Mouse (Mus musculus) right cerebral cortex, postnatal 36 days (tissue): Measurements from ENCODE around the gene Gm10337.

Experiments
- DNase-seq, 2 experiments: peaks; one replicate each; pipeline ENCODE4 v3.0.0; 2022; ENCODE audit warnings: low spot score in 2 of 2, mixed read lengths in 1 of 2

Gene Gm10337

GRCm38 (mm10) chr15:102516728-102517404, 13.3 kb downstream of the Gm10337 start, which contains the start of gene Map3k12:
Gene Map3k12 (minus strand): TSS chr15:102517064.
- DNase-seq = peak; percentile 70 to 72

DNA sequence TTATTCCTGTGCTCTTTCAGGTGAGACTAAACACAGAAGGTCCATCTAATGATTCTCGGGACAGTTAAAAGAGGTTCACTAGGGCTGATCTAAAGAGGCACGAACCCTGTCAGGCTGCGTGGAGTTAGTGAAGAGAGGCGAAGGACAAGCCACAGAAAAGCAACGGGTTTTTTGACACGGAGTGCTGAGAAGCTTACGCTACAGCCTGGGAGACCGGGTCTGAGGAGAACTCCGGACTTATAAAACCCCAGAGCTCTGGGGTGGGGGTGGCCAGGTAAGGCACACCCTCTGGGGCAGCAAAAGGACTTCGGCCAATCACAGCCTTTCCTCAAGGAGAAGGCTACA, 14.1 kb downstream of the Gm10337 start:
- DNase-seq = no peak

DNA sequence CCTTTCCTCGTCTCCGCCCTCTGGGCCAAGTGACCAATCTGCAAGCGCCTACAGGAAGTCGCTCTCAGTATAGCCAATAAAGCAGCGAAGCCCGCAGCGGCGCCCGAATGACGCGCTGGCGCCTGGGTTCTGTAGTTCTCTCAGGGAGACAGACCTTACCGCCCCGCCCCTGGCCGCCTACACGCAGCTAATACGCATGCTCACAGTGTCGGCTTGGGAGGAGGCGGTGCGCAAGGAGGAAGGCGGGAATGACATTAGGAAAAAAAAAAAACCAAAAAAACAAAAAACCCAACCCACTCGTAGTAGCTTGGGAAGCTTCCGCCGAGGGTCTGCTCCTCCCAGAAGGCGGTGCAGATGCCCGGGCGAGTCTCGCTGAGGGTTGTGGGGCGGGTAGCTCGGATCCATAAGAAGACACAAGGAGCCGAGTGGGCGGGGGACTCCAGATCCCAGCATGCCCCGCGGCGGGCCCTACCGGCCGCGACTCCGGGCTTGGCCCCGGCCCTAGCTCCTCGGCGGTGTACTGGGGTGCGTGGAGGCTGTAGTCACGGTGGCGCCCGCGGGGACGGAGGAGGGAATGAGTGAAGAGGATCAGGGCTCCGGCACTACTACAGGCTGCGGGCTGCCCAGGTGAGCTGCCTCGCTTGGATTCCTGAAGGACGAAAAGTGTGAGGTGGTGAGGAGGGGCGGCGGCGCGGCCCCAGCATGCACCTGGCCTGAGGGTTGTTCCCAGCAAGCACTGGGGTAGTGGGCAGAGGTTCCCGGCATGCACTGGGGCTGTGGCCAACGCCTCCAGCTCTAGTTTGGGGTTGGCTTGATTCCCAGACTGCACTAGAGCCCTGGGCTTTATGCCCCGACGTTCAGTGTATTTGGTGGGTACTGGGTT, 14.7 kb downstream of the Gm10337 start, which contains the start of gene Tarbp2:
Gene Tarbp2, plus strand, starts transcription at position 217 of the 883 bp plus-strand sequence.
- DNase-seq = peak; percentile 100

GRCm38 (mm10) chr15:102518859-102519201, 15.3 kb downstream of the Gm10337 start:
- no peak for DNase-seq

GRCm38 (mm10) chr15:102519211-102520141, 16.0 kb downstream of the Gm10337 start:
- DNase-seq = no peak

DNA sequence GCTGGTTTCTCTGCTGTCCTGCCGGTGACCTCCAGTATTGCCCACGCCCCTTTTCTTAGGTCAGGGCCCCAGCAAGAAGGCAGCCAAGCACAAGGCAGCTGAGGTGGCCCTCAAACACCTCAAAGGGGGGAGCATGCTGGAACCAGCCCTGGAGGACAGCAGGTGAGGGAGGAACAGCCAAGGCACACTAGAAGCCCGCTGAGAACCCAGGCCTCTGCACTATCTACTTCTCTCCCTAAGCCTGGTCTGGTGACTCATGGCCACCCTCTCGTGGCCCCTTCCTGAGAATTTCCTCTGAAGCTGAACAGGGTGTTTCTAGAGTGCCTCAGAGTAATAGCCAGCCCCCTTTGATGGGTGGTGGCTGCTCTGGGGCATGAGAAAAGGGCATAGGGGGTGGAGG, 16.9 kb downstream of the Gm10337 start:
- no peak for DNase-seq

DNA sequence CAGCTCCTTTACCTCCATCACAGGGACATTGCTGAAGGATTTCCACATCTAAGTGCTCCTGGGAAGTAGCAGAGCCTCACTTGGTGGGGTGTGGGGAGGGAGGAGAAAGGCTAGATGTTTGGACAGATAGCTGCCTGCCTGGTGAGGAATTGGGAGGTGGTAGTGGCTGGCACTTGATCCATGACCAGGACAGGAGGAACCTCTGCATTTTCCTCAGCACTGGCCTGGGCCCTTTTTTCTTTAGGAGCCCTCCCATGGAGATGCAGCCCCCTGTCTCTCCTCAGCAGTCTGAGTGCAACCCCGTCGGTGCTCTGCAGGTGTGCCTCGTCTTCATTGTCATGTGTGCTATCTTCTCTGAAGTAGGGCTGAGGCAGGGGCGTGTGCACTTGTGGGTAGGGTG, 18.0 kb downstream of the Gm10337 start:
- no peak for DNase-seq

DNA sequence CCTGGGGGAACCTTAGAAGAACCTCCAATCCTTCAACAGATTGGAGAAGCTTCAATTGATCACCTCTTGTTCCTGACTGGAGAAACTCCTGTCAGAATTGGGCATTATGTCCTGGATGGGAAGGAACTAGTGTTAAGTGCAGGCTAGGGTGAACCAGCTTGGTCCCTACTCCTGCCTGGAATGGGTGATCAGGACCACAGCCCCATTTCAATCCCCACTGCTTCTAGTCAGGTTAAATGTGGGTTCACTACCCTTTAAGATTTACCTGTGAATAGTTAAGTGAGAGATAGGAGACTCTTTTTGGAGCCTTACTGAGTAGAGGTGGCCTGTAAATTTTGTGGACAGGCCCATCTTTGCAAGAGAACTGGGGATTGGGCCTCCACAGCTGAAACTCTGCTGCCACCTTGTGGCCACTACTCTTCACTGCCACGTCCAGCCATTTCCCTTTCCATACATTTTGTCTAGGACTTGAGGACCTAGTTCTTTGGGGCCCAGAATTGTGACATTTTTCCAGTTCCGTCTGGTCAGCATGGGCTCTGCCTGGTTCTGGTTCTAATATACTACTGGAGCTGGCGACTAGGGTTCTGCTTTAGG, 21.5 kb downstream of the Gm10337 start, which contains the start of gene Npff:
Gene Npff, minus strand, starts transcription at position 51 of the 594 bp plus-strand sequence.
- DNase-seq = peak in 1 of 2 experiments; percentile 70

DNA sequence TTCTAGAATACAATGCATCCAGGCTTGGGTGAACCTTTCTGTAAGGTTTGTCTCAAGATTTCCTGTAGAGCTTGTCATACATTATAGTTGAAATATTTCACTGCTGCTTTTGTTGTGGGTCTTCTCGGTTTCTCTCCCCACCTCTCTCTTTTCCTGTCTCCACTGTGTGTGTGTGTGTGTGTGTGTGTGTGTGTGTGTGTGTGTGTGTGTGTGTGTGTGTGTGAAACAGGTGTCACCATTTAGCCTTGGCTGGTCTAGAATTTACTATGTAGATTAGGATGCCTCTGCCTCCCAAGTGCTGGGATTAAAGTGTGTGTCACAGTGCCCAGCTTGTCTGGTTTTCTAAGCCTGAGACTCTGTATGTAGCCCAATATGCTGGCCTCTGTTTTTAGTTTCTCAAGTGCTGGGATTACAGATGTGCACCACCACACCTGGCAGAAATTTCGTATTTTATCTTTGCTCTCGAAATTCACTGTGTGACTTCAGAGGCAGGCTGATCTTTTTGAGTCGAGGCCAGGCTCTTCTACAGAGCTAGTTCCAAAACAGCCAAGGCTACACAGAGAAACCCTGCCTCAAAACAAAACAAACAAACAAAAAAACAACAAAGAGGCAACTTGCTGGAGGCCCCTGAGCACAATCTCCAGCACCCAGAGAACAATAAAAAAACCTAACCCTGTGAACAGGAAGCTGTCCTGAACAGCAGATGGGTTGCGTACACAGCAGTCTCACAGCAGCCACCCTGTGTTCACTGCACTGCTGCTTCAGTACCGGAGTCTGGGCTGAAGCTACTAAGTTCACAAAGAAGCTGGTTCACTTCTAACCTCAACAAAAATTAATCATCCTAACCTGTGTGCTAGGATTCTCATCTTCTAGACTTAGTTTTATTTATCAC, 22.8 kb downstream of the Gm10337 start:
- DNase-seq = no peak

DNA sequence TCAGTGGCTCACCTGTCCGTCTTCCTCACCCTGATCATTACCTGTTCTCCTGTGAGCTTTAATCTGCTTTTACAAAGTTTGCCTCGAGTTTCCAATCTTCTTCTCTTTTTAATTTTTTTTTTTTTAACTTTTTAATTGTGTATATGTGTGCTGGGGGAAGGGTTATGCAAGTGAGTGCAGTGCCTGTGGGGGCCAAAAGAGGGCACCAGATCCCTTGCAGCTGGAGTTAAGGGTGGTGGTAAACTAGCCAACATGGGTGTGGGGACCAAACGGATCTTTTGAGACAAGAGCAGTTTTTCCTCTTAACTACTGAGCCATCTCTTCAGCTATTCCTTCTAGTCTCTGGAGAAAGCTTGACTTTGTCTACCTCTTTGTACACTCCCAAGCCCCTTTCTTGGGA, 24.4 kb downstream of the Gm10337 start:
- no peak for DNase-seq

DNA sequence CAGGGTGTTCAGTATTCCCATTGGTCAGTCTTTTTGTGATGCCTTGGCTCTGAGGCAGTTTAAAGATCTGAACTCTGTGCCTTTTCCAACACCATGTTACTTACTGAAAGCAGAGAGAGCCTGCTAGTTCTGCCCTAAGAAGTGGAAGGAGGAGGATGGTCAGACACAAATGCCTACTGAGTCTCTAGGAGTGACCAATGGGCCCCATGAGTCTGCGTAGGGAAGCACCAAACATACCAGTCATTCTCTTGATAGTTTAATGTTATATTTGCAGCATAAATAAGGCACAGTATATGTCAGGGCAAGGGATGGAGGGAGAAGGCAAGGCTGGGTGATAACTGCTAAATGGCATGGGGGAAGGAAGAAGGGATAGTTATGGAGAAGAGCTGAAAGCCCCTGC, 24.9 kb downstream of the Gm10337 start:
- no peak for DNase-seq

DNA sequence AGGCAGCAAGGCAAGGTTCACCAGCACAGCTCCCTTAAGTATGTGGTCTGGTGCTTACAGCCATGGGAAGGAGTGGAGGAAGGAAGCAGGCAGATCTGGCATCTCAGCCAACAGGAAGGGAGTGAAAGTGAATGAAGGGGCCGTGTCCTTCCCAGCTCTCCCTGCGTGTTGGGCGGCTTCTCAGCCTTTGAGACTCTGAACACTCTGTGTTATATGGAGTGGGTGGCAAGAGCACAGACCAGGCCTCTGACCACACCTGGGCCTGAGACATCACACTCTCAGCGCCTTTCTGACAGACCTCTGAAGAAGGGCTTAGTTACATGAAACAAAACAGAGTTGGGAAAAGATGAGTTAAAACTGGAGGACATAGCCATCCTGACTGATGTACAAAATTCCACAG, 27.0 kb downstream of the Gm10337 start:
- no peak for DNase-seq

DNA sequence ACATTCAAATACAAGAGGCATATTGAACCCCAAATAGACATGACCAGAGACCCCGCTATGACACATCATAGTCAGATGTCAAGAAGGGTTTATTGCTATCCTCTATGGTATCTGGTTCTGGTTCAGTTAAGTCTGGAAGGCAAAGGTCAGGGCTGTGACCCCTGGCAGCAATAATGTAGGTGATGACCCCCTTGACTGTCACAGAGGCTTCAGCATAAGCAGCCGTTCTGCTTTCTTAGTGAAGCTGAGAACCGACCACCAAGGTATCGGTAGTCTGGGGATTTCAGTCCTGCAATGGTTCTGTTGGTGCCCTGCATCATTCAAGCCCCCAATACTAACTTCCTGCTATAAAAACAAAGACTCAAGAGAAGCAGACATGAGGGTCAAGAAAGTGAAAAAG, 28.1 kb downstream of the Gm10337 start:
- DNase-seq = no peak

- DNase-seq = no peak
Measured at GRCm38 (mm10) chr15:102532106-102532900, 28.8 kb downstream of the Gm10337 start.

- no peak for DNase-seq
Measured at GRCm38 (mm10) chr15:102533926-102534325, 30.4 kb downstream of the Gm10337 start.

- no peak for DNase-seq
Measured at GRCm38 (mm10) chr15:102544801-102545200, 41.3 kb downstream of the Gm10337 start.

- no peak for DNase-seq
Measured at GRCm38 (mm10) chr15:102546246-102546645, 42.7 kb downstream of the Gm10337 start.

DNA sequence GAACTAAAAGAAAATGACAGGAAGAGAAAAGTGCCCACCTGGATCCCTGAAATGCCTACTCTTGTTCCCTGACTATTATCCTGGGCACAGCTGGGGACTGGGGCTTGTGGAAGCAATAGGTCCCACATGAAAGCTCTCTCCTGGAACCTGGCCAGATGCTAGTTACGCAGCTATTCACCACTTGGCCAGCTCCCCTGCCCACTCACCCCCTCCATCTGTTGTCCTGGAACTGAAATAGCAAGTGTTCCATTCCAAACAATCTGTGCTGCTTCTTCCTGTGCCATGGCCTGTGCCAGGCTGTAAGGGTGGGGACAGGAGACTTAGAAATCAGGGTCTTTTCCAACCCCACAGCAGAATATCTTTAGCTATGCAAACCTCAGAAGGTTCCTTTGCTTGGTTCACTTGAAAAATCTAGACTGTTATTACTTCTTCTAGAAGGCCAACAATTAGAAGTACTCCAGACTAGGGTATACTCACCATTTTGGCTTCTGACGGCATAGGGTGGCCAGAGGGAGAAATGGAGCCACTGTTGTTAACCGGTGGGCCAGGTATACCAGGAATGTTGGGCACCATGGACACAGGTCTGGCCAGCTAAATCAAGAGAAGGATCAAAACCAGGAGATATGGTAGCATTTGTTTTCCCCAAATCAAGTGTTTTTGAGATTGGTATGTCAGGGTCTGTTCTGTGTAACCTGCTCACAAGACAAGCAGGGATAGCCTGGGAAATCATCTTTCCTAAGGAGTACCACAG, 43.3 kb downstream of the Gm10337 start:
- DNase-seq = peak; percentile 75 to 91

DNA sequence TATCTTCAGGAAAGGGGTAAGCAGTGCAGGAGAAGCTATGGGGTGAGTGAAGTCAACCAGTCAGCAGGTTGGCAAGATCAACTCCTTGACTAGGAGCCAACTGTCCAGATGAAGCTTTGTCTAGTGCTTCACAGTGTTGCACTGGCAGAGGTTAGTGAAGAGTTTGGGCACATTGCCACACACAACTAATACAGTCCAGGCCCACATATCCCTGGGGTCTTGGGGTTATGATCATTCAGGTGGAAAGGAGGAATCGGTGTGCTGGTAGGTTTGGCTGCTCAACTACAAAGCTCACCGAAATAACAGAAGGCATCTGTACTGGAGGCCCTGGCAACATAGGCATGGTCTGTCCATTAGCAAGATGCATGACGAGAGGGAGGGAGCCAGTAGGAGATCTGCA, 44.0 kb downstream of the Gm10337 start:
- no peak for DNase-seq
